Mouse (Mus musculus) G1E (cell line): ENCODE measurements around the gene Ces1b. TPM values are rescaled to one million over a fixed set of nuclear protein-coding genes. Genes with fewer than 3 reads are reported as not detected.

Experiments used
- ATAC-seq: 2 replicates; pipeline ENCODE4 v1.8.0; 2016; ENCODE audit warnings: mild to moderate bottlenecking; ENCODE audit not compliant: insufficient number of reproducible peaks, poor library complexity, low FRiP score, severe bottlenecking; ENCODE audit errors: extremely low read depth
- DNase-seq: peaks from one replicate; pipeline ENCODE4 v3.0.0; 2012; ENCODE audit warnings: low spot score
- H3K27me3 ChIP-seq: 2 replicates; pipeline ENCODE4 v1.6.1; 2012; ENCODE audit warnings: mild to moderate bottlenecking, low read length, inconsistent platforms; ENCODE audit not compliant: insufficient read depth
- H3K36me3 ChIP-seq: replicated peaks from 2 replicates; pipeline ENCODE3; 2012; ENCODE audit warnings: mild to moderate bottlenecking, inconsistent platforms
- H3K4me1 ChIP-seq: 2 replicates; pipeline ENCODE4 v1.6.1; 2012; ENCODE audit warnings: low read depth, low read length, inconsistent platforms, mixed read lengths; ENCODE audit not compliant: insufficient read depth
- H3K4me3 ChIP-seq: 2 replicates; pipeline ENCODE4 v1.5.1; 2012; ENCODE audit warnings: low read depth, mild to moderate bottlenecking, inconsistent platforms, low read length, moderate library complexity, mixed read lengths
- H3K9me3 ChIP-seq: replicated peaks from 2 replicates; pipeline ENCODE4 v1.6.1; 2012; ENCODE audit warnings: inconsistent platforms
- CTCF ChIP-seq: IDR thresholded peaks from 2 replicates; pipeline ENCODE4 v1.5.1; 2012; ENCODE audit warnings: low read depth, low read length, inconsistent platforms, mixed read lengths
- GATA1 ChIP-seq: IDR thresholded peaks from 2 replicates; pipeline ENCODE4 v1.6.1; 2012; ENCODE audit warnings: borderline replicate concordance, low read length, inconsistent platforms, mixed read lengths
- GATA2 ChIP-seq: IDR thresholded peaks from 2 replicates; pipeline ENCODE4 v1.6.1; 2012; ENCODE audit warnings: low read depth, low read length, inconsistent platforms, borderline replicate concordance
- POLR2AphosphoS5 ChIP-seq: IDR thresholded peaks from 2 replicates; pipeline ENCODE4 v1.6.1; 2012; ENCODE audit warnings: low read depth, low read length, inconsistent platforms; ENCODE audit not compliant: insufficient replicate concordance
- TAL1 ChIP-seq: conservative IDR thresholded peaks from 2 replicates; pipeline ENCODE4 v1.6.1; 2012; ENCODE audit warnings: low read depth, low read length, inconsistent platforms, mixed read lengths
- polyA plus RNA-seq: library from polyadenylated mRNA; stranded (reverse); fragments of >175 nt; gene quantifications from 2 replicates; pipeline ENCODE4 v1.2.3, GENCODE M21; 2012
- total RNA-seq, 2 experiments: library from RNA; stranded (forward) in 1 of 2; stranded (reverse) in 1 of 2; fragments of 200-1000 nt in 1 of 2; fragments of >200 nt in 1 of 2; fragmentation: Nextera tagmentation in 1 of 2; gene quantifications; 2 replicates each; pipeline ENCODE4 v1.2.3; 2014 to 2017

Ces1b gene
- total and polyA plus RNA-seq, 3 experiments: 0.05 TPM; not detected in 2

DNA sequence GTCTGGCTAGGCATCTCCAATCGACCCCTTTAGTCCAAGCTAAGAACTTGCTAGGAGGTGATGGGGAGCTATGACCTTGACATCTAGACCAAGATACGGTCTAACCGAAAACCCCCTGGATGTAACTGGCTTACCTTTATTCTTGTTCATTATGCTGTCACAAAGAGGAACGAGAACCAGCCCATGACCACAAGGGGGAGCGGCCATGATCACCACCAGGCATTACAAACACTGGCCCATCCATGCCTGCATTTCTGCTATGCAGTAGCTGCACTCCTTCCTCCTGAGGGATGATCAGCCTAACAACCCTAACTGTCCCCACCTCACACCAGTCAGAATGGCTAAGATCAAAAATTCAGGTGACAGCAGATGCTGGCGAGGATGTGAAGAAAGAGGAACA is 67.6 kb downstream of the Ces1b start:
- H3K36me3 ChIP-seq: no peaks in the 10 kb centered on the region
- H3K27me3 ChIP-seq: no peaks in the 10 kb centered on the region
- ATAC-seq (no peak), DNase-seq (no peak)
- H3K4me1 ChIP-seq: no peaks in the 10 kb centered on the region
- TF ChIP-seq GATA1 (no peak), CTCF (no peak), TAL1 (no peak), GATA2 (no peak), POLR2AphosphoS5 (no peak)
- H3K4me3 ChIP-seq: no peak overlapping the region
- peaks cover 2% of the 10 kb centered on the region; the same call in 1 of the 2 replicates for H3K9me3 ChIP-seq

DNA sequence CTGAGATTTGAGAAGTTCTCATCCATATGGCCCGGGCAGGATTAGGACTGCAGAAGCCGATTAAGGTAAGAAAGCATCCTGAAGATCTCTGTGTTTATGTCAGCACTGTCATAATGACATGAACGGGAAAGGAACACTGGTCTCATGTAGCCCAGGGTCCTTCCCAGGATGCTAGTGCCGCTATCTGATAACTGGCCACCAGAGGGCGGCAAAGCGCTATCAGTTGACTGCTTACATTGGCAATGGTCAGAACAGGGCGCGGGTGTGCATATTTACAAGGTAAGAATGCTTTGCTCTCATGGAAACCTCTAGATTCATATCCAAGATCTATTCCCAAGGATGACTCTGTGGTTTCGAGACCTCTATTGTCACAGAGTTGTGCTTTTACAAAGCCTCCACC is 68.4 kb downstream of the Ces1b start:
- peaks cover 2% of the 10 kb centered on the region; the same call in 1 of the 2 replicates for H3K9me3 ChIP-seq
- DNase-seq (no peak), ATAC-seq (no peak)
- TF ChIP-seq GATA1 (no peak), CTCF (peak; percentile 35; the same call in 1 of the 2 replicates), POLR2AphosphoS5 (no peak)
- no peaks in the 10 kb centered on the region for H3K4me1 ChIP-seq
- no peaks in the 10 kb centered on the region for H3K27me3 ChIP-seq
- H3K4me3 ChIP-seq: no peak overlapping the region
- H3K36me3 ChIP-seq: no peaks in the 10 kb centered on the region

DNA sequence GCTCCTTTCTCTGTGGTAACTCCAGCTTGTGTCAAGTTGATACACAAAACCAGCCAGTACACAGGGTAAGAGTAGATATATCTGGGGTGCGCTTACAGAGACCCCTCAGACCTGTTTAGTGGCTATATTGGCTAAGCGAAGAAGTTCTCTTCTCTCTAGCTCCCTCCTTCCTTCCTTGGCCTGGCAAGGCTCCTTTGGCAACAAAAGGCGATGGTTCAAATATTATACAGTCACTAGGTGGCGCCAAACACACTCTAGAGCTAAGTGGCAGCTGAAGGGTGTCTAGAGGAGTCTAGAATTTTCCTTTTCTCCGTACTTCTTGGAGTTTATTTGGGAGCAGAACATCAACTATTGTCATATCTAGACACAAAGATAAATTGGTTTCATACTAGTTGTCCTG is 69.5 kb downstream of the Ces1b start:
- Histone ChIP-seq H3K4me1 (no peaks in the 10 kb centered on the region), H3K27me3 (no peaks in the 10 kb centered on the region), H3K36me3 (no peaks in the 10 kb centered on the region), H3K9me3 (peaks cover 2% of the 10 kb centered on the region; the same call in 1 of the 2 replicates), H3K4me3 (no peak overlapping the region)
- ATAC-seq: no peak
- TF ChIP-seq GATA2 (no peak), POLR2AphosphoS5 (no peak), TAL1 (no peak), CTCF (no peak), GATA1 (no peak)
- DNase-seq: no peak

Other genes starting within 250 kb of the Ces1b start
- not detected in 2 replicates for gene Lpcat2, start 224.7 kb downstream of the Ces1b start, total RNA-seq (2014; fragmentation: Nextera tagmentation)
- 0.16 TPM in 1 of 2 replicates, not detected in the other for gene Lpcat2, start 224.7 kb downstream of the Ces1b start, total RNA-seq (2017)
- not detected in 2 replicates for gene Lpcat2, start 224.7 kb downstream of the Ces1b start, polyA plus RNA-seq
- not detected in 2 replicates for gene Capns2, start 178.6 kb downstream of the Ces1b start, total RNA-seq (2014; fragmentation: Nextera tagmentation)
- gene Capns2, start 178.6 kb downstream of the Ces1b start, total RNA-seq (2017): not detected in 2 replicates
- gene Capns2, start 178.6 kb downstream of the Ces1b start, polyA plus RNA-seq: not detected in 2 replicates
- not detected in 2 replicates for gene Slc6a2, start 119.9 kb downstream of the Ces1b start, total RNA-seq (2014; fragmentation: Nextera tagmentation)
- under 0.01 TPM in 1 of 2 replicates, not detected in the other for gene Slc6a2, start 119.9 kb downstream of the Ces1b start, total RNA-seq (2017)
- gene Slc6a2, start 119.9 kb downstream of the Ces1b start, polyA plus RNA-seq: not detected in 2 replicates
- not detected in 2 replicates for gene Ces1a, start 31.8 kb downstream of the Ces1b start, total RNA-seq (2014; fragmentation: Nextera tagmentation)
- 0.05 TPM in 1 of 2 replicates, not detected in the other for gene Ces1a, start 31.8 kb downstream of the Ces1b start, total RNA-seq (2017)
- gene Ces1a, start 31.8 kb downstream of the Ces1b start, polyA plus RNA-seq: not detected in 2 replicates
- gene Ces1c, start 51.3 kb upstream of the Ces1b start, total RNA-seq (2014; fragmentation: Nextera tagmentation): not detected in 2 replicates
- not detected in 2 replicates for gene Ces1c, start 51.3 kb upstream of the Ces1b start, total RNA-seq (2017)
- gene Ces1c, start 51.3 kb upstream of the Ces1b start, polyA plus RNA-seq: not detected in 2 replicates
- not detected in 2 replicates for gene Ces1d, start 117.8 kb upstream of the Ces1b start, total RNA-seq (2014; fragmentation: Nextera tagmentation)
- gene Ces1d, start 117.8 kb upstream of the Ces1b start, total RNA-seq (2017): not detected in 2 replicates
- not detected in 2 replicates for gene Ces1d, start 117.8 kb upstream of the Ces1b start, polyA plus RNA-seq
- not detected in 2 replicates for gene Ces1e, start 149.6 kb upstream of the Ces1b start, total RNA-seq (2014; fragmentation: Nextera tagmentation)
- gene Ces1e, start 149.6 kb upstream of the Ces1b start, total RNA-seq (2017): not detected in 2 replicates
- not detected in 2 replicates for gene Ces1e, start 149.6 kb upstream of the Ces1b start, polyA plus RNA-seq
- gene Ces1f, start 199.7 kb upstream of the Ces1b start, total RNA-seq (2014; fragmentation: Nextera tagmentation): not detected in 2 replicates
- not detected in 2 replicates for gene Ces1f, start 199.7 kb upstream of the Ces1b start, total RNA-seq (2017)
- not detected in 2 replicates for gene Ces1f, start 199.7 kb upstream of the Ces1b start, polyA plus RNA-seq